Mouse (Mus musculus) kidney, adult 2 months (tissue): Measurements from ENCODE around the gene Gipr.

Source experiments
- CTCF ChIP-seq: fragments of 200-500 bp; conservative IDR thresholded peaks from 2 replicates; pipeline ENCODE4 v1.5.1; 2011; ENCODE audit warnings: low read depth, mild to moderate bottlenecking, control low read depth, low read length, moderate library complexity, mixed read lengths; ENCODE audit not compliant: insufficient read depth, insufficient read length
- POLR2A ChIP-seq: fragments of 200-500 bp; IDR thresholded peaks from one replicate; pipeline ENCODE4 v1.6.1; 2011; ENCODE audit warnings: low read depth, low read length, control low read depth

- TF ChIP-seq CTCF (0 out of 2 replicates have a peak, but pooled peaks have one; percentile 3), POLR2A (no peak)
Observed at GRCm38 (mm10) chr7:19130657-19131056, 35.3 kb downstream of the Gipr start.
